In genomic region chr5:73489915-73490314, GRCm38 (mm10) we compare ENCODE assay signal across 8 mouse cellular contexts. TPM values are rescaled to one million over a fixed set of nuclear protein-coding genes. Genes with fewer than 3 reads are reported as not detected.
A peak's percentile ranks its signal among the peaks of the same experiment; 100 is the strongest.
DNase-seq lines count a peak whose midpoint lies in the region; ATAC-seq and TF ChIP-seq lines count a peak whose summit lies in the region.

No protein-coding gene starts in this region.

- intact Hi-C loops in heart, postnatal 25 days (cut with DNase I): no loop called here

- no peak for ATAC-seq in heart, embryonic 15.5 days (replicated peaks; ENCODE audit: insufficient number of reproducible peaks, insufficient read depth, low FRiP score, low read depth)
- ATAC-seq in embryonic facial prominence, embryonic 11.5 days (replicated peaks; ENCODE audit: insufficient number of reproducible peaks, low FRiP score, low TSS enrichment, low read depth): no peak
- ATAC-seq in intestine, postnatal 0 days: no peak

- peak overlapping the region; percentile 99 for H3K4me2 ChIP-seq in heart, embryonic 15.5 days
- H3K4me2 ChIP-seq in embryonic facial prominence, embryonic 11.5 days (ENCODE audit: low read depth, low read length): peak overlapping the region; percentile 64
- peak overlapping the region; percentile 99 for H3K4me2 ChIP-seq in intestine, postnatal 0 days (replicated peaks; ENCODE audit: low read depth)

- 0 out of 4 replicates have a peak, but pooled peaks of 1 of the 2 experiments have one; percentile 26 for TF ChIP-seq POLR2A in MEL (IDR thresholded peaks at IDR 0.05; ENCODE audit: control insufficient read depth in 1 of 2, insufficient read depth in 1 of 2, low read depth in 1 of 2, low read length in 2 of 2, poor library complexity in 1 of 2)

- H3K9me3 ChIP-seq in heart, embryonic 15.5 days (replicated peaks): no peaks in the 10 kb centered on the region
- no peaks in the 10 kb centered on the region for H3K9me3 ChIP-seq in MEL (replicated peaks; ENCODE audit: insufficient read depth, low read length)
- no peaks in the 10 kb centered on the region for H3K9me3 ChIP-seq in embryonic facial prominence, embryonic 11.5 days (replicated peaks; ENCODE audit: control insufficient read depth, low read length)
- H3K9me3 ChIP-seq in intestine, postnatal 0 days (ENCODE audit: control insufficient read depth): no peaks in the 10 kb centered on the region

- no peaks in the 10 kb centered on the region for H3K36me3 ChIP-seq in heart, embryonic 15.5 days
- H3K36me3 ChIP-seq in MEL (ENCODE audit: control insufficient read depth in 1 of 2, insufficient read depth in 2 of 2, low read length in 2 of 2): peaks cover 0 to 10% of the 10 kb centered on the region in 2 experiments; a peak in 2 of 4 replicates
- no peaks in the 10 kb centered on the region for H3K36me3 ChIP-seq in embryonic facial prominence, embryonic 11.5 days (replicated peaks; ENCODE audit: control insufficient read depth, insufficient read depth, low read depth, low read length)
- no peaks in the 10 kb centered on the region for H3K36me3 ChIP-seq in intestine, postnatal 0 days (ENCODE audit: control insufficient read depth, insufficient read depth)

- H3K27ac ChIP-seq in heart, embryonic 15.5 days: peak overlapping the region; percentile 83
- no peak overlapping the region for H3K27ac ChIP-seq in MEL (ENCODE audit: control insufficient read depth, low read depth, low read length)
- H3K27ac ChIP-seq in embryonic facial prominence, embryonic 11.5 days (replicated peaks; ENCODE audit: low read depth, low read length): peak overlapping the region; percentile 57; the same call in 1 of the 2 replicates
- H3K27ac ChIP-seq in intestine, postnatal 0 days (ENCODE audit: low read depth, low read length): peak overlapping the region; percentile 7; the same call in 1 of the 2 replicates

- H3K79me2 ChIP-seq in MEL (ENCODE audit: control insufficient read depth, insufficient read depth, low read length, poor library complexity): peaks cover 14% of the 10 kb centered on the region

- TF ChIP-seq CTCF in MEL (IDR thresholded peaks at IDR 0.05 in 2 of 3, conservative IDR thresholded peaks at IDR 0.05 in 1 of 3; ENCODE audit: control insufficient read depth in 1 of 3, insufficient read depth in 1 of 3, low read depth in 2 of 3, low read length in 3 of 3, poor library complexity in 1 of 3, severe bottlenecking in 1 of 3): no peak
- no peak for TF ChIP-seq CTCF in intestine, postnatal 0 days (IDR thresholded peaks at IDR 0.05; ENCODE audit: low read depth)

- peaks cover 8% of the 10 kb centered on the region for H3K4me1 ChIP-seq in heart, embryonic 15.5 days (replicated peaks)
- H3K4me1 ChIP-seq in MEL (ENCODE audit: control insufficient read depth in 1 of 2, insufficient read depth in 2 of 2, low read length in 2 of 2): peaks cover 5 to 10% of the 10 kb centered on the region in 2 experiments
- no peaks in the 10 kb centered on the region for H3K4me1 ChIP-seq in embryonic facial prominence, embryonic 11.5 days (ENCODE audit: control insufficient read depth, insufficient read depth, low read length)
- 0 out of 2 replicates have a peak, but pooled peaks cover 3% of the 10 kb centered on the region for H3K4me1 ChIP-seq in intestine, postnatal 0 days (replicated peaks; ENCODE audit: control insufficient read depth, insufficient read depth, low read length)

- no peak for TF ChIP-seq RAD21 in MEL (IDR thresholded peaks at IDR 0.05; ENCODE audit: low read depth, low read length)

- no peak for DNase-seq in heart, postnatal 25 days (ENCODE audit: low spot score)
- DNase-seq in MEL (ENCODE audit: low read depth, low spot score) (no peak), adipocyte (ENCODE audit: low spot score) (no peak)
- DNase-seq in embryonic facial prominence, embryonic 11.5 days (ENCODE audit: low spot score): peak; percentile 57
- DNase-seq in neural tube, embryonic 10.5 days (ENCODE audit: extremely low spot score, low spot score): peak; percentile 58
- DNase-seq in urinary bladder, postnatal 14 days (ENCODE audit: low spot score): no peak

- peak overlapping the region; percentile 55 for H3K9ac ChIP-seq in heart, embryonic 15.5 days
- H3K9ac ChIP-seq in MEL (ENCODE audit: control insufficient read depth, low read depth, low read length, poor library complexity, severe bottlenecking): peak overlapping the region; percentile 62
- peak overlapping the region; percentile 60 for H3K9ac ChIP-seq in embryonic facial prominence, embryonic 11.5 days (replicated peaks; ENCODE audit: low read length)
- peak overlapping the region; percentile 37 for H3K9ac ChIP-seq in intestine, postnatal 0 days (ENCODE audit: low read depth, low read length)

- peak overlapping the region; percentile 97 for H3K4me3 ChIP-seq in heart, embryonic 15.5 days
- H3K4me3 ChIP-seq in MEL (ENCODE audit: control insufficient read depth in 1 of 2, insufficient read depth in 1 of 2, low read depth in 2 of 2, low read length in 2 of 2): peak overlapping the region; percentile 61 to 73
- peak overlapping the region; percentile 85 for H3K4me3 ChIP-seq in embryonic facial prominence, embryonic 11.5 days (ENCODE audit: low read depth, low read length)
- H3K4me3 ChIP-seq in intestine, postnatal 0 days (ENCODE audit: low read depth, low read length): peak overlapping the region; percentile 85

- WGBS in heart, embryonic 15.5 days: 4% methylated on average over 14 of the region's 14 CpGs
- WGBS in embryonic facial prominence, embryonic 11.5 days: 5% methylated on average over 14 of the region's 14 CpGs
- WGBS in intestine, postnatal 0 days: 5% methylated on average over 14 of the region's 14 CpGs

- no peak for TF ChIP-seq EP300 in MEL (IDR thresholded peaks at IDR 0.05; ENCODE audit: low read depth in 1 of 2, low read length in 2 of 2)

- no peaks in the 10 kb centered on the region for H3K27me3 ChIP-seq in heart, embryonic 15.5 days
- H3K27me3 ChIP-seq in MEL (ENCODE audit: control insufficient read depth in 1 of 2, insufficient read depth in 2 of 2, low read length in 2 of 2): peaks cover 3 to 9% of the 10 kb centered on the region in 2 experiments; a peak in 3 of 4 replicates
- no peaks in the 10 kb centered on the region for H3K27me3 ChIP-seq in embryonic facial prominence, embryonic 11.5 days (ENCODE audit: control insufficient read depth, insufficient read depth, low read length)
- H3K27me3 ChIP-seq in intestine, postnatal 0 days (replicated peaks; ENCODE audit: control insufficient read depth, insufficient read depth, low read length): no peaks in the 10 kb centered on the region

TF ChIP-seq in MEL, 35 proteins besides CTCF, POLR2A, EP300 and RAD21:
- TF ChIP-seq POLR2AphosphoS2 (IDR thresholded peaks at IDR 0.05; ENCODE audit: low read length): no peak
- TF ChIP-seq USF1 (IDR thresholded peaks at IDR 0.05; ENCODE audit: low read depth, low read length): no peak
- TF ChIP-seq MXI1 (IDR thresholded peaks at IDR 0.05; ENCODE audit: low read depth, low read length): no peak
- no peak; the same call in 1 of the 2 replicates for TF ChIP-seq CHD2 (IDR thresholded peaks at IDR 0.05; ENCODE audit: low read length)
- TF ChIP-seq ZC3H11A (IDR thresholded peaks at IDR 0.05; ENCODE audit: low read depth, low read length): no peak
- no peak for TF ChIP-seq SMC3 (IDR thresholded peaks at IDR 0.05; ENCODE audit: low read depth, low read length)
- TF ChIP-seq BHLHE40 (IDR thresholded peaks at IDR 0.05; ENCODE audit: borderline replicate concordance, low read depth, low read length): no peak
- TF ChIP-seq UBTF (IDR thresholded peaks at IDR 0.05; ENCODE audit: borderline replicate concordance, insufficient read depth, low read depth, low read length): no peak
- TF ChIP-seq NRF1 (IDR thresholded peaks at IDR 0.05; ENCODE audit: insufficient read depth, low read depth, low read length, poor library complexity, severe bottlenecking): no peak
- TF ChIP-seq MAX (IDR thresholded peaks at IDR 0.05; ENCODE audit: low read length): no peak

RNA-seq across cellular contexts. Expression of gene Dcun1d4, which starts 9.1 kb away (rescaled TPM):
- polyA plus RNA-seq in heart, embryonic 15.5 days (2015; fragmentation: Nextera tagmentation; extraction: Ambion mirVana): 15.1 and 15.3 TPM in 2 replicates
- total RNA-seq in heart, postnatal 25 days (2021): 10 to 100 TPM; 14.6 to 16.0 TPM
- total RNA-seq in MEL (2012; rRNA removed): 7.6 and 9.2 TPM in 2 replicates
- 10 to 100 TPM in 1 of 2 experiments, not detected in 1; 10.0 TPM for polyA plus RNA-seq in MEL (2012; ENCODE audit: insufficient read depth in 1 of 2, insufficient read length in 2 of 2, low read depth in 1 of 2, low replicate concordance in 2 of 2, missing spikeins in 1 of 2)
- 63.5 and 68.3 TPM in 2 replicates for polyA plus RNA-seq in embryonic facial prominence, embryonic 11.5 days (2014; fragmentation: Nextera tagmentation; extraction: Ambion mirVana)
- polyA plus RNA-seq in intestine, postnatal 0 days (2015; fragmentation: Nextera tagmentation; extraction: Ambion mirVana): 14.8 and 16.3 TPM in 2 replicates

Comparison
In these comparisons a context has a peak if more than half of its experiments do, and no peak if none do; other contexts are left out.
1. DNase-seq: peak in embryonic facial prominence, embryonic 11.5 days (single experiment) and neural tube, embryonic 10.5 days (single experiment); none in heart, postnatal 25 days (single experiment), MEL (single experiment), urinary bladder, postnatal 14 days (single experiment) and adipocyte (single experiment).
2. Peak in every context shown above with its lines, with median percentiles within 50 percentile points of each other: H3K4me2 ChIP-seq, H3K4me3 ChIP-seq and H3K9ac ChIP-seq.